Mouse (Mus musculus): Measurements from ENCODE around the gene Ptar1. TPM values are rescaled to one million over a fixed set of nuclear protein-coding genes. Genes with fewer than 3 reads are reported as not detected.

Gene Ptar1
- polyA plus RNA-seq, 1 experiment from 2014 or later, result 10.1 TPM

- ATAC-seq (ENCODE audit: low FRiP score), result no peak
- H3K4me2 ChIP-seq, result peak overlapping the region; percentile 75
- peak overlapping the region; percentile 72 for H3K4me3 ChIP-seq (replicated peaks)
- peaks cover 10% of the 10 kb centered on the region for H3K27me3 ChIP-seq
- H3K36me3 ChIP-seq (replicated peaks), result no peaks in the 10 kb centered on the region
- H3K27ac ChIP-seq, result peak overlapping the region; percentile 91
- H3K4me1 ChIP-seq, result peaks cover 16% of the 10 kb centered on the region
- H3K9me3 ChIP-seq, result no peaks in the 10 kb centered on the region
- peak overlapping the region; percentile 75 for H3K9ac ChIP-seq
- 1% methylated on average over 17 of the region's 17 CpGs for WGBS
Observed at GRCm38 (mm10) chr19:23759322-23759945, 72.2 kb downstream of the Ptar1 start.

GRCm38 (mm10) chr19:23763371-23763770 is 76.1 kb downstream of the Ptar1 start:
- no peak for ATAC-seq (ENCODE audit: low FRiP score)
- WGBS, result 89% methylated on average over 6 of the region's 6 CpGs
- H3K27me3 ChIP-seq, result peaks cover 15% of the 10 kb centered on the region
- no peaks in the 10 kb centered on the region for H3K9me3 ChIP-seq
- no peak overlapping the region for H3K4me2 ChIP-seq
- H3K4me1 ChIP-seq, result peaks cover 24% of the 10 kb centered on the region
- no peak overlapping the region for H3K4me3 ChIP-seq (replicated peaks)
- H3K9ac ChIP-seq, result no peak overlapping the region
- no peaks in the 10 kb centered on the region for H3K36me3 ChIP-seq (replicated peaks)
- H3K27ac ChIP-seq, result no peak overlapping the region

- H3K27ac ChIP-seq, result no peak overlapping the region
- no peak overlapping the region for H3K4me2 ChIP-seq
- no peak overlapping the region for H3K4me3 ChIP-seq (replicated peaks)
- peaks cover 20% of the 10 kb centered on the region for H3K27me3 ChIP-seq
- peaks cover 24% of the 10 kb centered on the region for H3K4me1 ChIP-seq
- no peak overlapping the region for H3K9ac ChIP-seq
- no peaks in the 10 kb centered on the region for H3K36me3 ChIP-seq (replicated peaks)
- ATAC-seq (ENCODE audit: low FRiP score), result no peak
- 52% methylated on average over 2 of the region's 2 CpGs for WGBS
- no peaks in the 10 kb centered on the region for H3K9me3 ChIP-seq
Observed at GRCm38 (mm10) chr19:23764051-23764450, 76.8 kb downstream of the Ptar1 start.

- ATAC-seq (ENCODE audit: low FRiP score), result no peak
- Histone ChIP-seq H3K9me3 (no peaks in the 10 kb centered on the region), H3K4me3 (replicated peaks) (no peak overlapping the region), H3K27me3 (peaks cover 10% of the 10 kb centered on the region; the same call in 1 of the 2 replicates), H3K27ac (no peak overlapping the region), H3K4me2 (no peak overlapping the region), H3K9ac (no peak overlapping the region), H3K4me1 (peaks cover 24% of the 10 kb centered on the region), H3K36me3 (replicated peaks) (no peaks in the 10 kb centered on the region)
- WGBS, result 44% methylated on average over 5 of the region's 5 CpGs
Observed at GRCm38 (mm10) chr19:23768864-23769263, 81.6 kb downstream of the Ptar1 start.

- ATAC-seq (ENCODE audit: low FRiP score), result peak; percentile 86
- peaks cover 6% of the 10 kb centered on the region; the same call in 1 of the 2 replicates for H3K27me3 ChIP-seq
- H3K9ac ChIP-seq, result no peak overlapping the region
- no peaks in the 10 kb centered on the region for H3K36me3 ChIP-seq (replicated peaks)
- peak overlapping the region; percentile 27 for H3K4me2 ChIP-seq
- H3K4me3 ChIP-seq (replicated peaks), result no peak overlapping the region
- WGBS, result 21% methylated on average over 10 of the region's 10 CpGs
- peaks cover 18% of the 10 kb centered on the region for H3K4me1 ChIP-seq
- H3K9me3 ChIP-seq, result no peaks in the 10 kb centered on the region
- H3K27ac ChIP-seq, result peak overlapping the region; percentile 63
Observed at GRCm38 (mm10) chr19:23770494-23771423, 83.5 kb downstream of the Ptar1 start.

GRCm38 (mm10) chr19:23771971-23772370 is 84.7 kb downstream of the Ptar1 start:
- Histone ChIP-seq H3K4me3 (replicated peaks) (no peak overlapping the region), H3K27ac (no peak overlapping the region), H3K9ac (no peak overlapping the region), H3K9me3 (no peaks in the 10 kb centered on the region), H3K4me2 (no peak overlapping the region), H3K27me3 (peaks cover 6% of the 10 kb centered on the region; the same call in 1 of the 2 replicates), H3K4me1 (peaks cover 15% of the 10 kb centered on the region), H3K36me3 (replicated peaks) (no peaks in the 10 kb centered on the region)
- no peak for ATAC-seq (ENCODE audit: low FRiP score)
- 73% methylated on average over 7 of the region's 7 CpGs for WGBS

- Histone ChIP-seq H3K36me3 (replicated peaks) (no peaks in the 10 kb centered on the region), H3K4me1 (peaks cover 10% of the 10 kb centered on the region), H3K27me3 (no peaks in the 10 kb centered on the region), H3K4me3 (replicated peaks) (no peak overlapping the region), H3K27ac (no peak overlapping the region), H3K9ac (no peak overlapping the region), H3K4me2 (no peak overlapping the region), H3K9me3 (no peaks in the 10 kb centered on the region)
- 76% methylated on average over 6 of the region's 6 CpGs for WGBS
- ATAC-seq (ENCODE audit: low FRiP score), result no peak
Observed at GRCm38 (mm10) chr19:23775356-23775755, 88.1 kb downstream of the Ptar1 start.

- H3K9me3 ChIP-seq, result no peaks in the 10 kb centered on the region
- no peaks in the 10 kb centered on the region for H3K36me3 ChIP-seq (replicated peaks)
- peaks cover 10% of the 10 kb centered on the region for H3K4me1 ChIP-seq
- no peak overlapping the region for H3K4me3 ChIP-seq (replicated peaks)
- H3K27ac ChIP-seq, result no peak overlapping the region
- ATAC-seq (ENCODE audit: low FRiP score), result no peak
- no peaks in the 10 kb centered on the region for H3K27me3 ChIP-seq
- H3K4me2 ChIP-seq, result no peak overlapping the region
- H3K9ac ChIP-seq, result no peak overlapping the region
Observed at GRCm38 (mm10) chr19:23779130-23779529, 91.9 kb downstream of the Ptar1 start.

GRCm38 (mm10) chr19:23780105-23780504 is 92.9 kb downstream of the Ptar1 start:
- 89% methylated on average over 4 of the region's 4 CpGs for WGBS
- Histone ChIP-seq H3K36me3 (replicated peaks) (no peaks in the 10 kb centered on the region), H3K27ac (no peak overlapping the region), H3K27me3 (no peaks in the 10 kb centered on the region), H3K9me3 (no peaks in the 10 kb centered on the region), H3K4me3 (replicated peaks) (no peak overlapping the region), H3K4me2 (no peak overlapping the region), H3K4me1 (peaks cover 10% of the 10 kb centered on the region), H3K9ac (no peak overlapping the region)
- ATAC-seq (ENCODE audit: low FRiP score), result no peak

Other genes with a start within 250 kb of the Ptar1 start
- gene Mamdc2, start 239.0 kb upstream of the Ptar1 start, polyA plus RNA-seq (2016; fragmentation: Nextera tagmentation; extraction: Ambion mirVana), result 0.62 and 1.5 TPM in 2 replicates
- 0.31 and 0.89 TPM in 2 replicates for gene 1700028P14Rik, start 34.6 kb upstream of the Ptar1 start, polyA plus RNA-seq (2016; fragmentation: Nextera tagmentation; extraction: Ambion mirVana)
- gene Apba1, start 71.5 kb downstream of the Ptar1 start, polyA plus RNA-seq (2016; fragmentation: Nextera tagmentation; extraction: Ambion mirVana), result 2.5 and 2.8 TPM in 2 replicates

Measured in forebrain, embryonic 12.5 days (tissue).